Mouse (Mus musculus): Measurements from ENCODE around the gene Chrm4.

Gene Chrm4

GRCm38 (mm10) chr2:91922586-91923414 lies 4.2 kb upstream of the Chrm4 start:
- DNase-seq = peak; percentile 24

- peak; percentile 75 for DNase-seq
Observed at GRCm38 (mm10) chr2:91923415-91924337, 3.4 kb upstream of the Chrm4 start.

GRCm38 (mm10) chr2:91924726-91925125 lies 2.3 kb upstream of the Chrm4 start:
- no peak for DNase-seq

DNA sequence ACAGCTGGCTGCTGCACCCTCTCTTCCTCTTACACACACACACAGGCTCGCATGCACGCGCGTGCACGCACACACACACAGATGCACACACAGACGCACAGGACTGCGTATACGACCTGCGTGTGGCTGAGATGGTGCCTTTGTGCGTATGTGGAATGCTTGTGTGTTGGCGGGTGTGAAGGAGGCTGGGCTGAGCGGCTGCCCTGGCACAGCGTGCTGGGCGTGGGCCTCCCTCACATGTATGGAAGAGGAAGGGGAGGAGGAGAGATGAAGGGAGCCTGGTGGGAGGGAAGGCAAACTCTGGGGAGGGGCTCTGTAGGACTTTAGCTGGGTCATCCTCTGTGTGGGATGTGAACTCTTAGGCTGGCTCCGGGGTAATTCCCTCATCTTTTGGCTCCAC lies 1.6 kb upstream of the Chrm4 start:
- no peak for DNase-seq

GRCm38 (mm10) chr2:91927826-91928533 lies 931 bp downstream of the Chrm4 start:
- peak; percentile 83 for DNase-seq

DNA sequence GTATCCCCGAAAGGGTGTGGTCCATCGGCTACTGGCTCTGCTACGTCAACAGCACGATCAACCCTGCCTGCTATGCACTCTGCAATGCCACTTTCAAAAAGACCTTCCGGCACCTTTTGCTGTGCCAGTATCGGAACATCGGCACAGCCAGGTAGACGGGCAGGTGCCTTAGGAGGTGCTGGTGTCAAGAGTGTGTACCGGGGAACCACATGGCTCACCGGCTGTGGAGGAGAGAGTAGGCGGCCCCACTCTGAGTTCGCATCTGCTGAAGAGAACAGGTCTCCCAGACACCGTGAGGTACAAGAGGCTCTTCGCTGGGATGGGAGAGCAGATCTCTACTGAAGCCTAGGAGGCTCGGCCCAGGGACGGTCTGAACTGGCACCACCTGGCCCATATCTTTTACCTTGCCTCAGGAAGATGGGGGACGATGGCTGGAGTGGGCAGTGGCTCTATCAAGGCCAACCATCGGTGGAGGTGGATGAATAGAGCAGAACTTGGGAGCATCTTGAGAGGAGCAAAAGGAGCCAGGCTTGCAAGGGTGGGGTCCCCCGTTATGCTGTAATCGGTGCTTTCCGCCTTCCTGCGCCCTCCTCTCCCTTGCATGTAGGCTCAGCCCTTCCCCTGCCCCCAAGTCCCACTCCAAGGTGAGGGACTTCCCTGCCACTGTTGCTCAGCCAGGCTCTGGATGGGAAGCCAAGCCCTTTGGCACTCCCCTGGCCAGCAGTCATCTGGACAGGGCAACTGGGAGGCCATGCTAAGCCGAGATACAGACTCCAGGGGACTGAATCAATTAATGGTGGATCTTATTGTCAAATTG lies 1.7 kb downstream of the Chrm4 start:
- peak; percentile 6 for DNase-seq

GRCm38 (mm10) chr2:91929455-91929854 lies 2.4 kb downstream of the Chrm4 start:
- DNase-seq = no peak

GRCm38 (mm10) chr2:91929936-91930335 lies 2.9 kb downstream of the Chrm4 start:
- DNase-seq = peak; percentile 53

DNA sequence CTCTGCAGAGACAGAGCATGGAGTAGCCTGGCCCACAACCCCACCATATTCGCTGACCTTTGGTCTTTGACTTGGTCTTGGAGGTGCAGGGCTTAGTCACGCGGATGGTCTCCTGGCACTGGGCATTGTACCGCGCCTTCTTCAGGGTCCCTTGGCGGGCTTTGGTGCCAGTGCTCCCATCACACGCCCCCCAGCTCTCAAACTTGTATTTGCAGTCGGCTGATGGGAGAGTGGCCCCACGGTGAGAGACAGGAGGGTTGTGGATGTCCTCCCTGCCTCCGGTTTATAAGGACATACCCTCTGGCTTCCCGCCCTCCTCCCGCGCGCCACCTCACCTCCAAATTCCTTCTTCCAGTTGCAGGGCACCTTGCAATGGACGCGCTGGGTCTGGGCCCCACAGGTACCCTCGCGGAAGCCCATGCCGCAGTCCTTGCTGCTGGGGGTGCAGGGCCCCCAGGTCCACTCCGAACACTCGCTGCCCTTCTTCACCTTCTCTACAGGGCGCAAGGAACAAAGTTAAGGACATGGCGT lies 3.8 kb downstream of the Chrm4 start:
- DNase-seq = peak; percentile 24

DNA sequence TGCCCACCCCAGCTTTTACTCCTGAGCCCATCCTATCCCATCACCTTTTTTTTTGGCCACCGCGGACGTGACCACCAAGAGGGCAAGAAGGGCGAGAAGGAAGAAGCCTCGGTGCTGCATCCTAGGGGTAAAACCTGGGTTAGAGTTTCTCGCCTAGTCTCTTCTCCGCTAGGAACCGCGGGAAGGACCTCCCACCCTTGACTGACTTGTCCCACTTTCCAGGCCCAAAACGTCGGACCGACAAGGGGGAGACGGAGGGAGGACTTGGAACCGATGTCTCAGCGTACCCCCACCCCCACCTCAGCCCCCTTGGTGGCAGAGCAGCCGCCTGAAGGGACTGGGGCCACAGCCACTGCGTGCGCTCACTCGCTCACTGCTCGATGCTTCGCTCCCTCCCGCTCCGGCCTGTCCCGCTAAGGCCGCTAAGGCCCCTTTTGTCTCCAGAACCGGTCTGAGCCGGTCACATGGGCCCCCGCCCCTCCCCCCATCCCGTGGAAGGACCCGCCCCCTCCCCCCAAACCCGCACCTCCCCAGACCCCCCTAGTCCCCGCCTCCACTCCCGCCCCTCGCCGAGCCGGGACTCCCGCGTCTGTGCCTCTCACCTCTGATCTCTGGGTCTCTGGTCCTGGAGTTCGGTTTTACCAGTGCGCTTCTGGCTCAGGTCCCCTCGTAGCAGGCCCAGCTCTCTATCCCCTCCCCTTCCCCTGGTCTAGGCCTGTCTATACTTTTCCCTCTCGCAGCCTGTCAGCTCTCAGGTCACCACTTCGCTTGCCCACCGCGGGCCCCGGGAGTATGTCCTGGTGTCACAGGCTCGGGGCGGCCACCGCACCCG lies 4.5 kb downstream of the Chrm4 start:
- DNase-seq = peak; percentile 72

DNA sequence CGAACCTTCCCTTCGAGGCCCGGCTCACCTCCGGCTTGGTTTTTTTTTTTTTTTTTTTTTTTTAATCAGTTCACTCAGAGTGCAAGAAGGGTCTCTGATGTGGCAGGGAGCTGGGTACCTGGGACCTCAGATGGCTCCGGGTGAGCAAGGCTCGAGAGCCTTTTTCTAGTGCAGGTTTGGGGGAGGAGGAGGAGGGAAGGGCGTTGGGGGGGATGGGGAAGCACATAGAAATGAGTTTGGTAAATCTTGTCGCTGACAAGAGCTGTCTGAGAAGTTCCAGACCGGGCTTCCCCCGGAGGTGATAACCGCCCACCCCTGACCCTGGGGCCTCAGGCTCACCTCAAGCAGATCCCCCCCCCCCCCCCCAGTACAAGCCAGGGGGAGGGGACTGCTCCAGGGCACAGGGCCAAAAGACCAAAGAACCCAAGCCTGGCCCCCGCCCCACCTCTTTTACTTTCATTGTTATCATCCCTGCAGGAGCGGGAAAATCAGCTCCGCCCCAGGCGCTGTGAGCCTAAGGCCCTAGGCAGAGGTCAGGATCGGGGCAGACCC lies 5.2 kb downstream of the Chrm4 start, which contains the start of gene Mdk:
Mdk (minus strand) TSS at position 138 of the 552 bp plus-strand sequence.
- DNase-seq = peak; percentile 20

DNA sequence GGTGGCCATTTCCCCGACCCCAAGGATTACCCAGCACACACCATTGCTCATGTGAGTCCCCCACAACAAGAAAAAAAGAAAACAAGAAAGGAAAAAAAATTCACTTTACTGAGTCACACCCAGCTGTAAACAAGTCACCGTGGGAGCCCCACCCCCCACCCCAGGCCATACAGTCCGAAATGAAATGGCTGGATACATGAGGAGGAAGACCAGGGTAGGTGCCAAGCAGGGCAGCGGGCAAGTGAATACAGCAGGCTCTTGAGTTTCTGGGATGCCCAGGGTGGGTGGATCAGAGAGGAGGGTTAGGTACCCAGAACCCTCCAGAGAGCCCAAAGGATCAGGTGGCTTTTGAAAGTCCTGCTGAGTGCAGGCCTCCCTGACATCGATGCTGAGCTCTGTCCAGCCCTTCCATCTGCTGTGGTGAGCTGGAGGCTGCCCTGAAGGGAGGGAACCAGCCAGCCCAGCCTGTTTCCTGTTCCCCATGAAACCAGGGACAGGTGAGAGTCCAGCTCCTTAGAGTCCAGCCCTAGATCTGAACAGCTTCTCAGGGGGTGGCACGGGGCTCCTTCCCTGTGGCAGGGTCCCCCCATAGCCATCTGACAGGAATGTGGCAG lies 5.8 kb downstream of the Chrm4 start:
- DNase-seq = peak; percentile 4

- peak; percentile 23 for DNase-seq
Observed at GRCm38 (mm10) chr2:91933471-91933870, 6.4 kb downstream of the Chrm4 start.

DNA sequence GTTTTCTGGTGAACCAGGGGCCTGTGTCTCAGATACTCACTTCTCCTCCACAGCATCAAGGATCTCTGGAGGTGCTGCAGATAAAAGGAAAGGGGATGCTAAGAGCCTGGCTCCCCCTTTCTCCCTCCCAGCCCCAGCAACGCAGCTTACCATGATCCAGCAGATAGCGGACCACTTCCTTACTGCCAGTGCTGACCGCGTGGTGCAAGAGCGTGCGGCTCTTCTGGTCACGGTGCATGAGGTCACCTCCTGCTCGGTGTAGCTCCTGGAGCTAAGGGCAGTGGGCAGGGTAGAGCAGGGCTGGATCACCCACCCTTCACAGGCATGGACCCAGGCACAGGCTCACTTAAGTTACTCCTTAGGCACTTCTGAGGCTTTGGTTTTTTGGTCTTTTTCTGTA lies 7.0 kb downstream of the Chrm4 start:
- peak; percentile 2 for DNase-seq

DNA sequence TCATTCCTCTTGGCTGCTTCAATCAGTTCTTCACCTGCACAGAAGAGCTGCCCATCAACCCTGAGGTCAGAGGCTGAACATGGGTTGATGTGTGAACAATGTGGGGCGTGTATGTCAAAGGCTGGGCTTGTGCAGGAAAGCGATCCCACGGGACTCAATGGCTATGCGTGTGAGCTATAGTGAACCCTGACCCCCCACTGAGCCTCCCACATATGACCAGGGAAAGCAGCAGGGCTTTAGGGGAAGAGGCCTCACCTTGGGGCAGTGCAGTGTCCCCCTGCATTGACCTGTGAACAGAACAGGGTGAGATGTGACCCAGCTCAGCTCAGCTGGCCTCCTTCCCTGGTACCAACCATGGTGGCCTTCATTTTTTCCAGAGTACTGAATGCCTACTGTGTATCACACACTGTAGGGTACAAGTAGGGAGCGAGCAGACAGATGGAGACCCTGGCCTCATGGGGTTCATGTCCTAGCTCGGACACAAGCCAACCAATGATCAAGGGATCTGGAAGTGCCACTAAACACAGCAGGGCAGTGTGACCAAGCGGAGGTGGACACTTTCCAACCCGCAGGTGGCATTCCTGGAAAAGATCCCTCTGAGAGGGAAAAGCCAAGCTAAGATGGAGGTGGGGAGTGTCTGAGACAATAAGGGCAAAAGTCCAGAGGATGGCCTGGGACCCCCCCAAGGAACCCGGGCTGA lies 7.9 kb downstream of the Chrm4 start:
- DNase-seq = peak; percentile 3

GRCm38 (mm10) chr2:91936154-91936553 lies 9.1 kb downstream of the Chrm4 start:
- no peak for DNase-seq

- DNase-seq = no peak
Observed at GRCm38 (mm10) chr2:91939303-91939935, 12.4 kb downstream of the Chrm4 start.

DNA sequence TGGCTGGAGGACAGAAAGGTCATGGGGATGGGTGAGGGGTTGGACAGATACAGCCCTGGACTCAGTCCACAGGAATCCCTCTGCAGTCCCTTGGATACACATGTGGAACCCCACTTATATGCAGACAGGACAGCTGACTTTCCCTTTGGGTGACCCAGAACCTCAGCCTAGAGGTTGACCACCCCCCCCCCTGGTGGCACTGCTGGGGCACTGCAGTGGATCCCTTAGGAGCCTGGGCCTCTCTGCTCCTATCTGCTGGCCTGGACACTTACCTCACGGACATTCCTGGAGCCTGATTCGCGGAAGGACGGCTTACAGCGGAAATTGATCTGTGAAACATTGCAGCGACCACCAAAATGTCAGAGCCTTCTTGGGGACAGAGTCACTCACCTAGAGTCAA lies 15.3 kb downstream of the Chrm4 start:
- no peak for DNase-seq
